Mouse (Mus musculus) CD4-positive, CD25-positive, alpha-beta regulatory T cell (primary cell): ENCODE measurements around the gene Stox1. TPM values are rescaled to one million over a fixed set of nuclear protein-coding genes. Genes with fewer than 3 reads are reported as not detected.

Source experiments
- polyA plus RNA-seq: library from polyadenylated mRNA; unstranded; fragments of 100-300 nt; shearing (Covaris generic); gene quantifications from one replicate; pipeline ENCODE4 v1.2.1, GENCODE M21; 2017

The Stox1 gene
- polyA plus RNA-seq, result 1.3 TPM

DNA sequence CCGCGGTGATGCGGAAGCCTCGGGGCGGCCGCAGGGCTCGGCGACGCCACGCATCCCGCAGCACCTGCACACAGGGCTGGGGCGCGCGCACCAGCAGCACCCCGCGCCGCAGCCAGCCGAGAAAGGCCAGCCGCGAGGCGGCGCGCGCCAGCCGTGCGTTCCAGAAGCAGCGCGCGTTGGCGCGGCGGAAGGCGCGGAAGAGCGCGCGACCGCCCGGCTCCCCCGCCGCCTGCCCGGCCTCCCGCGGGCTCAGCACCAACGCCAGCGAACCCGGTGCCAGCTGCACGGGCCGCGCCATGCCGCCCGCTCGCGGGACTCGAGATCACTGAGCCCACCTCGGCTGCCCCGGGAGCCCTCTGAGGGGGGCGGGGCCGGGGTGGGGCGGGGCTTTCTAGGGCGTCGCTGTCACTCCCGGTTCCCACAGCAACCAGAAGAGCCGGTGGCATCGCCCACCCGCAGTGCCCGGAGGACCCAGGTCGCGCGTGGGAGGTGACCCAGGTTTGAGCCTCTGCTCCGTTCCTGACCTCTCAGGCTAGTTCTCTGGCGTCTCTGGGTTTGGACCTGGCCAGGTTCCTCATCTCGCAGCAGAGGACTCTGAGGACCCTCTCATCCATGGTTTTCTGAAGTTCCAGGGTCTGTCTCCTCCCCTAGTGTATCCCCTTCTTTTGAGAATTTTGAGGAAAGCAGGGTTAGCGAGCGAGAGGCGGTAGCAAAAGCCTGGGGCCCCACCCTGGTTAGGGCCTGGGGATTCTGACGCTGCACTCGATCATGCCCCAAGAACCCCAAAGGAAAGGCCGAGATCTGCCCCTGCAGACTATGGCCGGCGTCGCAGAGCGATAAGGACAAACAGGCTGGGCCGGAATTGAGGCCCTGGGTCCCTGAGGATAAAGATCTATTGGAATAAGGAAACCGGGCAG is at the start of gene Stox1:
Stox1 (minus strand) TSS at position 358 of the 917 bp plus-strand sequence.

DNA sequence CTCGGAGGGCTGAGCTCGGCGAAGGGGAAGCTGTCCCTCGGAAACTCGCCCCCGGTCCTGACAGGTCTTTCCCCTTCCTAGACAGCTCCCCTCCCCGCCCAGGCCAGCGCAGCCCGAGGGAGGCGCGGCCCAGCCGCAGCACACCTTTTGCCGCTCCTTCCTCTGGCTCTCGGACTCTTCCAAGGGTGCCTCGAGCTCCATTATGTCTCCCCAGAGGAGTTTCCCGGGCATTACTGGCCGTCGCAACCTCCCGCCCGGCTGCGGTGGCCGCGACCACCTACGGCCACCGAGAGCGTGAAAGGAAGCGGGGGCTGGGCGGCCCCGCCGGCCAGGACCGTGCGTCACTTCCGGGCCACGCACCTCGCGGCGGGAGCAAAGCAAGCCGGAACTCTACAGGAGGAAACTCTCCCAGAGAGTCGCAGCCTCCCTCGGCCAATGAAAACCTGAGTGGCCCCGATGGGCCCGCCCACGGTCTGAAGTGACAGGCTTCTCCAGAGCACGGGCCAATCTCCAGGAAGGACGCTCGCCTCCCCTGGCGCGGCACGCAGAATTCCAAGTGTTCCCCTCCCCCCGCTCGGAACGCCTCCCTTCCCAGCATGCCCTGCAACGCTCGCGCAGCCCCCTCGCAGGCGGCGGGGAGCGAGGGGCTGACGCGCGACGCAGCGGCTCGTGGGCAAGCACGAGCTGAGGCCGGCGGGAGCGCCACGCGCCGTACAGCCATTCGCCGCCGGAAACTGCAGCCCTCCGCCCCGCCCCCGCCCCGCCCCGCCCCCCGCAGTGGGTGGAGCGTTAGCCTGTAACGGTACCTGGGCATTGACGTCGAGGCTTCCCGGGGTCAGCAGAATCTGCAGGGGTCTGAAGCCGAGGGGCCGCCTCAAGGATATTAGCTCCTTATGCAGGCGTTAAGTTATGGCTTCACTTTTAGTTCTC is 74.8 kb downstream of the Stox1 start, which contains the start of gene Ddx50:
Ddx50 (minus strand) TSS at position 338 of the 930 bp plus-strand sequence.

Other genes starting within 250 kb of the Stox1 start
- gene Vps26a, start 239.3 kb downstream of the Stox1 start, polyA plus RNA-seq, result 68.4 TPM
- gene Srgn, start 198.7 kb downstream of the Stox1 start, polyA plus RNA-seq, result 876 TPM
- 33.5 TPM for gene Kif1bp, start 147.7 kb downstream of the Stox1 start, polyA plus RNA-seq
- 40.4 TPM for gene Ddx21, start 123.8 kb downstream of the Stox1 start, polyA plus RNA-seq
- gene Ddx50, start 74.9 kb downstream of the Stox1 start, polyA plus RNA-seq, result 150 TPM
- 126 TPM for gene Ccar1, start 66.2 kb upstream of the Stox1 start, polyA plus RNA-seq
- 11.4 TPM for gene Tet1, start 182.9 kb upstream of the Stox1 start, polyA plus RNA-seq
- 15.9 TPM for gene Slc25a16, start 194.5 kb upstream of the Stox1 start, polyA plus RNA-seq
- gene Dna2, start 220.9 kb upstream of the Stox1 start, polyA plus RNA-seq, result 2.7 TPM